Mouse (Mus musculus): ENCODE measurements around the gene Adam17. TPM values are rescaled to one million over a fixed set of nuclear protein-coding genes. Genes with fewer than 3 reads are reported as not detected.

The Adam17 gene
- polyA plus RNA-seq, 1 experiment from 2014 or later = 44.4 TPM

GRCm38 (mm10) chr12:21274446-21274845 lies 99.0 kb downstream of the Adam17 start:
- H3K4me1 ChIP-seq (ENCODE audit: control insufficient read depth, insufficient read depth, low read length) = no peaks in the 10 kb centered on the region
- H3K36me3 ChIP-seq (ENCODE audit: control insufficient read depth, insufficient read depth, low read length) = peaks cover 7% of the 10 kb centered on the region; the same call in 1 of the 2 replicates
- 85% methylated on average over 7 of the region's 7 CpGs for WGBS
- H3K4me2 ChIP-seq (ENCODE audit: low read depth, severe bottlenecking) = no peak overlapping the region
- H3K9ac ChIP-seq (ENCODE audit: low read length) = no peak overlapping the region
- H3K9me3 ChIP-seq (ENCODE audit: control insufficient read depth, low read length) = no peaks in the 10 kb centered on the region
- no peak for ATAC-seq (ENCODE audit: insufficient number of reproducible peaks, low FRiP score, low TSS enrichment, low read depth)
- H3K27me3 ChIP-seq (ENCODE audit: control insufficient read depth, insufficient read depth, low read length) = no peaks in the 10 kb centered on the region
- no peak for DNase-seq (ENCODE audit: low spot score)
- no peak overlapping the region for H3K4me3 ChIP-seq (ENCODE audit: low read depth, low read length)
- no peak overlapping the region for H3K27ac ChIP-seq (replicated peaks; ENCODE audit: low read depth, low read length)

Other genes starting within 250 kb of the Adam17 start
- gene Cpsf3, start 88.2 kb downstream of the Adam17 start, polyA plus RNA-seq (2014; fragmentation: Nextera tagmentation; extraction: Ambion mirVana) = 137 and 144 TPM in 2 replicates
- 41.8 and 42.9 TPM in 2 replicates for gene Itgb1bp1, start 87.3 kb downstream of the Adam17 start, polyA plus RNA-seq (2014; fragmentation: Nextera tagmentation; extraction: Ambion mirVana)
- 61.6 and 63.0 TPM in 2 replicates for gene Iah1, start 57.2 kb downstream of the Adam17 start, polyA plus RNA-seq (2014; fragmentation: Nextera tagmentation; extraction: Ambion mirVana)
- 897 and 917 TPM in 2 replicates for gene Ywhaq, start 44.0 kb upstream of the Adam17 start, polyA plus RNA-seq (2014; fragmentation: Nextera tagmentation; extraction: Ambion mirVana)